8 mouse cellular contexts compared by ENCODE assay signal in the genomic region with DNA sequence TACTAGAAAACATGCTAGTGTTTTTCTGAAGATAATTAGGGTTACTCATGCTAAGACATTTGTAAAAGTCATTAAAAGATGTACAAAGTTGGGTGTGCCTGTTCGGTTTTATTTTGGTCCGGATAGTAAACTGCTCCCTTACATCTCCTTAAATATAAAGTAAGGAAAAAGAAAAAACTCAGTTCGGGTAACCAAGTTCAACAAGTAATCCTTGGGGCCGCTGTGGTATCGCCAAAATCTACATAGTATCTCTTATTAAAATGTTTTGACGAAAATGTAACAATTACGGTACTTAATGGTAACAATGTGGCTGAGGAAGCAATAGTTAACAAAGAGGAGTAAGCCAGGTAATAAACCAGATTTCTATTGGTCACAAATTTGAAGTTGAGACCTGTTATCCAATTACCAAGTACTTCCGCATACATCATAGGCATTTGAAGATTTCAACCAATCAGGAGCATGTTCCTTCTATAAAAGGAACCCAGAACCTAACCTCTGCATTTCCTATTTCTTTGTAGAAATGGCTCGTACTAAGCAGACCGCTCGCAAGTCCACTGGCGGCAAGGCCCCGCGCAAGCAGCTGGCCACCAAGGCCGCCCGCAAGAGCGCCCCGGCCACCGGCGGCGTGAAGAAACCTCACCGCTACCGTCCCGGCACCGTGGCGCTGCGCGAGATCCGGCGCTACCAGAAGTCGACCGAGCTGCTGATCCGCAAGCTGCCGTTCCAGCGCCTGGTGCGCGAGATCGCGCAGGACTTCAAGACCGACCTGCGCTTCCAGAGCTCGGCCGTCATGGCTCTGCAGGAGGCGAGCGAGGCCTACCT. TPM values are rescaled to one million over a fixed set of nuclear protein-coding genes. Genes with fewer than 3 reads are reported as not detected.
DNase-seq lines count a peak whose midpoint lies in the region; ATAC-seq and TF ChIP-seq lines count a peak whose summit lies in the region.

Gene Hist1h3f (plus strand): TSS at position 88 of the 822 bp plus-strand sequence.

- H3K36me3 ChIP-seq in neural tube, embryonic 11.5 days (ENCODE audit: control insufficient read depth, insufficient read depth, low read length), result no peaks in the 10 kb centered on the region
- no peaks in the 10 kb centered on the region for H3K36me3 ChIP-seq in megakaryocyte, embryonic 14.5 days (replicated peaks; ENCODE audit: low read length)
- H3K36me3 ChIP-seq in small intestine, adult 2 months (ENCODE audit: control insufficient read depth, insufficient read depth, low read length), result no peaks in the 10 kb centered on the region

- H3K9ac ChIP-seq in neural tube, embryonic 11.5 days (ENCODE audit: low read length), result peak within 1 kb of the TSS; percentile 65

- peak; percentile 90 for TF ChIP-seq POLR2A in small intestine, adult 2 months (IDR thresholded peaks at IDR 0.05; ENCODE audit: low read depth, low read length)

- peak; percentile 67 for DNase-seq in neural tube, embryonic 11.5 days (ENCODE audit: low spot score)
- DNase-seq in neural tube, embryonic 10.5 days (ENCODE audit: extremely low spot score, low spot score), result no peak
- DNase-seq in embryo, embryonic 10 days (ENCODE audit: low spot score), result peak; percentile 92
- DNase-seq in gastrocnemius, postnatal 10 days, result peak; percentile 40
- peak; percentile 97 for DNase-seq in induced T-regulatory cell, adult 2 months (ENCODE audit: low read depth)
- DNase-seq in left cerebral cortex, adult 9 months (ENCODE audit: low spot score in 2 of 2), result peak; percentile 88 to 91

- no peaks in the 10 kb centered on the region for H3K9me3 ChIP-seq in neural tube, embryonic 11.5 days (ENCODE audit: control insufficient read depth, low read length)
- H3K9me3 ChIP-seq in megakaryocyte, embryonic 14.5 days, result no peaks in the 10 kb centered on the region

- H3K4me3 ChIP-seq in neural tube, embryonic 11.5 days (ENCODE audit: low read depth, low read length), result peak within 1 kb of the TSS; percentile 42
- peak within 1 kb of the TSS; percentile 89 for H3K4me3 ChIP-seq in megakaryocyte, embryonic 14.5 days (replicated peaks)
- peak within 1 kb of the TSS; percentile 95 for H3K4me3 ChIP-seq in small intestine, adult 2 months (ENCODE audit: low read depth, low read length)

- H3K4me2 ChIP-seq in neural tube, embryonic 11.5 days (ENCODE audit: low read depth), result peak within 1 kb of the TSS; percentile 72

- peak within 1 kb of the TSS; percentile 87 for H3K27ac ChIP-seq in neural tube, embryonic 11.5 days (ENCODE audit: low read depth, low read length)
- H3K27ac ChIP-seq in small intestine, adult 2 months (ENCODE audit: insufficient read depth, low read depth, low read length), result peak within 1 kb of the TSS; percentile 92

- under 1% methylated on average over 24 of the region's 45 CpGs for WGBS in neural tube, embryonic 11.5 days
- under 1% methylated on average over 30 of the region's 45 CpGs for WGBS in small intestine, adult 2 months

- H3K4me1 ChIP-seq in neural tube, embryonic 11.5 days (ENCODE audit: control insufficient read depth, insufficient read depth, low read length), result peaks cover 3% of the 10 kb centered on the region; the same call in 1 of the 2 replicates
- H3K4me1 ChIP-seq in megakaryocyte, embryonic 14.5 days, result peaks cover 22% of the 10 kb centered on the region; the same call in 1 of the 2 replicates
- peaks cover 2% of the 10 kb centered on the region; the same call in 1 of the 2 replicates for H3K4me1 ChIP-seq in small intestine, adult 2 months (ENCODE audit: control insufficient read depth, insufficient read depth, insufficient read length, low read length)

- TF ChIP-seq CTCF in small intestine, adult 2 months (IDR thresholded peaks at IDR 0.05; ENCODE audit: extremely low read depth, insufficient read length, insufficient replicate concordance, low read depth, low read length), result no peak

- no peaks in the 10 kb centered on the region for H3K27me3 ChIP-seq in neural tube, embryonic 11.5 days (ENCODE audit: control insufficient read depth, insufficient read depth, low read length)
- no peaks in the 10 kb centered on the region for H3K27me3 ChIP-seq in megakaryocyte, embryonic 14.5 days (replicated peaks)
- no peaks in the 10 kb centered on the region for H3K27me3 ChIP-seq in small intestine, adult 2 months (ENCODE audit: control insufficient read depth, insufficient read depth, low read length)

- ATAC-seq in neural tube, embryonic 11.5 days (ENCODE audit: insufficient read depth, low FRiP score, low TSS enrichment), result peak; percentile 93

RNA-seq across cellular contexts. Expression of gene Hist1h3f, which starts in this region (rescaled TPM):
- polyA plus RNA-seq in neural tube, embryonic 11.5 days (2014; fragmentation: Nextera tagmentation; extraction: Ambion mirVana), result 0.51 and 1.4 TPM in 2 replicates
- 10 to 100 TPM; 53.8 to 66.7 TPM for total RNA-seq in gastrocnemius, postnatal 10 days (2021)
- polyA plus RNA-seq in megakaryocyte, embryonic 14.5 days (2012; ENCODE audit: insufficient read depth, low replicate concordance), result 7.0 TPM in 1 of 2 replicates, not detected in the other
- polyA plus RNA-seq in small intestine, adult 2 months (2012; rRNA removed), result 9.6 and 13.1 TPM in 2 replicates

Comparison
In these comparisons a context has a peak if more than half of its experiments do, and no peak if none do; other contexts are left out.
1. H3K4me3 ChIP-seq: peak in every context shown above with its lines; median percentile 95 in small intestine, adult 2 months; 89 in megakaryocyte, embryonic 14.5 days; 42 in neural tube, embryonic 11.5 days.